Mouse (Mus musculus): ENCODE data around the gene Ndufs3.

DNA sequence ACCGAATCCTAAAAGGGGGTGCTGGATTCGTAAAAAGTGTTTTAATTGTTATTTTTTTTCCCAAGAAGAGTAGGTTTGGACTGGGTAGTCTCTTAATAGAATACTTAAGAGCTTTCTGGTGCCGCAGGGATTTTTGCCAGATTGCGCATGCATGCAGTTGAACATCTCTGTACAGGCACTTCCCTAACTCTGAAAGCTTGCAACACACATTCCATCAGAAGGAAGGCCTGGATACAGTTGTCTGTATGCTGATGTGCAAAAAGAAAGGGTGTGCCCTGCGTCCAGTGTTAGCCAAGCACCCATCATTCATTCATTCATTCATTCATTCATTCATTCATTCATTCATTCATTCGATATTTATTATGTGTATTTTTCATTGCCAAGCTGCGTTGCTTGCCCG, 35.1 kb upstream of the Ndufs3 start:
- TF ChIP-seq CTCF (IDR thresholded peaks at IDR 0.05; ENCODE audit: low read depth) (no peak), EP300 (IDR thresholded peaks at IDR 0.05; ENCODE audit: low read depth) (no peak)

Measured in liver, postnatal 0 days (tissue).